Mouse (Mus musculus): ENCODE data around the gene Sln. TPM values are rescaled to one million over a fixed set of nuclear protein-coding genes. Genes with fewer than 3 reads are reported as not detected.

The Sln gene
- polyA plus RNA-seq (2015; fragmentation: Nextera tagmentation; extraction: Ambion mirVana) = 10.8 and 22.5 TPM in 2 replicates

DNA sequence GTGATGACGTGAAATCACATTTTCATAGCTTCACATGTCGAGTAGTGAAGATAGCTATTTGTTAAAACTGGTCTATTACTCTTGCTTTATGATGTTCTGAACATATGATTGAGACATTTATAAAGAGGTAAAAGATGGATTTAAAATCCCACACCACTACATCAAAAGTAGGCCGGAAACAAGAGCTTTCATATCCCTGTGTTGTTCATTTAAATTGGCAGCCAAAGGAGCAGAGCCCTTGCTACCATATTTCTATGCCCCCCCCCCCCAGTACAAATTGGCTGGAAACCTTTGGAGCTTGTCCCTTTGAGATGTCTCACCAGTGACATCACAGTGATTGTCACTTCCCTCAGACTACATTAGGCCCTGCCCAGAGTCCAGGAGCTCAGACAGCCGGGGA is at the start of gene Sln:
Gene Sln (plus strand): TSS at position 301 of the 400 bp plus-strand sequence.
- Histone ChIP-seq H3K9me3 (no peaks in the 10 kb centered on the region), H3K4me1 (no peaks in the 10 kb centered on the region), H3K36me3 (no peaks in the 10 kb centered on the region), H3K27ac (no peak within 1 kb of the TSS), H3K4me2 (no peak within 1 kb of the TSS), H3K27me3 (no peaks in the 10 kb centered on the region), H3K9ac (no peak within 1 kb of the TSS), H3K4me3 (no peak within 1 kb of the TSS)
- 80% methylated on average over 4 of the region's 4 CpGs for WGBS
- no peak for ATAC-seq (ENCODE audit: borderline replicate concordance, extremely low read depth, low FRiP score, low TSS enrichment)

DNA sequence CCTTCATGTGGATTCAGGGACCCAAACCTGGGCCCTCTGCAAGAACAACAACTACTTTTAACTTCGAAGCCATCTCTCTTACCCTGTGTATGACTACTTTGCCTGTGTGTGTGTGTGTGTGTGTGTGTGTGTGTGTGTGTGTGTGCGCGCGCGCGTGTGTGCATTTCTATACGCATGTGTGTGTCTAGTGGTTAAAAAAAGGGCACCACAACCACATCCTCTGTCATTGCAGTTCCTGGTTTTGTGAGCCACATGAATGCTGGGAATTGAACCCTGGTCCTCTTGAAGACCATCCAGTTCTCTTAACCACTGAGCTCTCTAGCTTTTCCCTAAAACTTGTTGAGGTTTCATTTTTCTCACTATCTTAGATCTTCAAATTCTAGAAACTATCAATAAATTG is 47.0 kb upstream of the Sln start:
- no peak overlapping the region for H3K27ac ChIP-seq
- no peaks in the 10 kb centered on the region for H3K4me1 ChIP-seq
- no peaks in the 10 kb centered on the region for H3K36me3 ChIP-seq
- no peak overlapping the region for H3K4me3 ChIP-seq
- H3K9me3 ChIP-seq = no peaks in the 10 kb centered on the region
- H3K27me3 ChIP-seq = no peaks in the 10 kb centered on the region
- 96% methylated on average over 7 of the region's 7 CpGs for WGBS
- ATAC-seq (ENCODE audit: borderline replicate concordance, extremely low read depth, low FRiP score, low TSS enrichment) = no peak
- H3K4me2 ChIP-seq = no peak overlapping the region
- H3K9ac ChIP-seq = no peak overlapping the region

DNA sequence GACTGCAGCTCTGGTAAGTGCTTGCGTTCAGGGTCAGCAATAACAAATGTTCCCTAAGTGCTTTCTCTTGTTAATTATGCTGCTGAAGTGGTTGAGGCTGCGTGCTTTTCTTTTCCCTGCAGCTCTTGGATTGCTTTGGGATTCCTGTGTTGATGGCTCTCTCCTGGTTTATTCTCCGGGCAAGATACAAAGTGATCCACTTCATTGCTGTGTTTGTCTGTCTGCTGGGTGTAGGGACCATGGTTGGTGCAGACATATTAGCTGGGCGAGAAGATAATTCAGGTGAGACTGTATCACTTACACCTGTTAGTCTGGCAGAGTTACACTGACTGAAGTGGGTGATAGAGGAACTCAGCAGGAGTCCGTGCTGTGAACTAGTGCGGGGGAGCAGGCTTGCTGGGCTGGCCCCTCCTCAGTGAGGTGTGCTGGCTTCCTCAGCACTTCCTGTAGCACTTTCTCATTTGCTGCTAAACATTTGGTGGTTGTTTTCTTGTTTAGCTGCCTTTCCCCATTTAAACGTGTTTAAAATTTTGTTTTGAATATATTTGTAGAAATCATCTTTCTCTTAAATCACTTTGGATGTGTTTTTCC is 43.4 kb upstream of the Sln start:
- no peaks in the 10 kb centered on the region for H3K36me3 ChIP-seq
- no peak overlapping the region for H3K9ac ChIP-seq
- no peaks in the 10 kb centered on the region for H3K9me3 ChIP-seq
- WGBS = 12% methylated on average over 7 of the region's 7 CpGs
- H3K27ac ChIP-seq = no peak overlapping the region
- H3K4me3 ChIP-seq = no peak overlapping the region
- no peaks in the 10 kb centered on the region for H3K27me3 ChIP-seq
- H3K4me2 ChIP-seq = no peak overlapping the region
- no peaks in the 10 kb centered on the region for H3K4me1 ChIP-seq
- ATAC-seq (ENCODE audit: borderline replicate concordance, extremely low read depth, low FRiP score, low TSS enrichment) = no peak

DNA sequence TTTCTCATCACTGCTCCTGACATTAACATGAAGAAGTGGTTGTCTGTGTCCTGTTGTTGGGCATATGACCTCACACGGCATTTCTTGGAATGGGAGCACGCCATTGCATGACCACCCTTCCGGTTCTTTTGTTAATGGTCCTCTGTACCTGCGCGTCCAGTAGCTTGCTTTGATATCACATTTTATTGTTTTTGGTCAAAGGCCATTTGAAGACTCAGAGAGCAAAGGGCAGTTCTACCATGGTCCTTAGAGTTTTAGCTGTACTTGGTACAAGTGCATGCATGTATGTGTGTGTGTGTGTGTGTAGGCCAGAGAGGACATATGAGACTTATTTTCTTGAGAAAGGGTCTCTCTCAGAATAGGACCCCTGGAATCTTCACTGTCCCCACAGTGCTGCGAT is 36.5 kb upstream of the Sln start:
- no peaks in the 10 kb centered on the region for H3K4me1 ChIP-seq
- H3K4me3 ChIP-seq = no peak overlapping the region
- H3K27ac ChIP-seq = no peak overlapping the region
- ATAC-seq (ENCODE audit: borderline replicate concordance, extremely low read depth, low FRiP score, low TSS enrichment) = no peak
- H3K9me3 ChIP-seq = no peaks in the 10 kb centered on the region
- 95% methylated on average over 6 of the region's 6 CpGs for WGBS
- no peaks in the 10 kb centered on the region for H3K36me3 ChIP-seq
- H3K9ac ChIP-seq = no peak overlapping the region
- H3K4me2 ChIP-seq = no peak overlapping the region
- H3K27me3 ChIP-seq = no peaks in the 10 kb centered on the region

DNA sequence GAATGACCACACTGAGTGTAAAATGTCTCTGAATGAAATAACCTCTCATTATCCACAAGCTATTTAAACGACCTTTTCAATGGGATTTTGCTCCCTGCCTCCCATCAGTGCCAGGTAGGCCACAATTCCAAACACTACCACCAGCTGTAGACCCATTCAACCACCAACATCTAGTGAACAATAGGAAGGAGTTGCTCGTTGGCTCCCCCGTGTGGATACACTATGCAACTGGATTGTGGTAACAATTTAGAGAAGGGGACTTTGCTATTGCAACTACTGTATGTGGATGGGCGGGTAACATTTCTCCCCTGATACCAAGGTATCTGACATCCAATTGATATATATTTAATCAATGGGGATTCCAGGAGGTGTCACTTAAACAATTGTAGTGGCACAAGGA is 31.2 kb upstream of the Sln start:
- 28% methylated on average over 4 of the region's 4 CpGs for WGBS
- H3K9me3 ChIP-seq = no peaks in the 10 kb centered on the region
- no peaks in the 10 kb centered on the region for H3K4me1 ChIP-seq
- no peak overlapping the region for H3K4me3 ChIP-seq
- no peaks in the 10 kb centered on the region for H3K27me3 ChIP-seq
- H3K27ac ChIP-seq = no peak overlapping the region
- no peak overlapping the region for H3K9ac ChIP-seq
- ATAC-seq (ENCODE audit: borderline replicate concordance, extremely low read depth, low FRiP score, low TSS enrichment) = no peak
- H3K4me2 ChIP-seq = no peak overlapping the region
- H3K36me3 ChIP-seq = no peaks in the 10 kb centered on the region

DNA sequence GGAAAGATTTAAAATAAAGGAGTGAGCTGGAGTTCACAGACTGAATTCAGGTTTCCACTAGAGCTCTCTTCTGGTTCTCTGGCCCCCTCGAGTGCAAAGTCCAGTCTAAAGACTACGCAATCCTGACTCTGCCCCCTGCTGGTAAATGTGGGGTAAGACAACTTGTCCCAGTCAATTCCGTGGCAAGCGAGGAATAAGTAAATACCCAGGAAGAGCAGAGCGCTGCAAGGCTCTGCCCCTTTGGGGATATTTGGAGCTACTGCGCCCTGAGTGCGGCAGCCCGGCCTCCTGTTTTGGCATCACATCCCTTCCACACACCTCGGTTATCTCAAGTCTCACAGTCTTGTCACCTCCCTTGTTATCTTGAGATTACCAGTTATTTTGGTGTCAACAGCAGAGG is 24.6 kb upstream of the Sln start:
- Histone ChIP-seq H3K4me2 (no peak overlapping the region), H3K4me3 (no peak overlapping the region)
- no peak for ATAC-seq (ENCODE audit: borderline replicate concordance, extremely low read depth, low FRiP score, low TSS enrichment)

DNA sequence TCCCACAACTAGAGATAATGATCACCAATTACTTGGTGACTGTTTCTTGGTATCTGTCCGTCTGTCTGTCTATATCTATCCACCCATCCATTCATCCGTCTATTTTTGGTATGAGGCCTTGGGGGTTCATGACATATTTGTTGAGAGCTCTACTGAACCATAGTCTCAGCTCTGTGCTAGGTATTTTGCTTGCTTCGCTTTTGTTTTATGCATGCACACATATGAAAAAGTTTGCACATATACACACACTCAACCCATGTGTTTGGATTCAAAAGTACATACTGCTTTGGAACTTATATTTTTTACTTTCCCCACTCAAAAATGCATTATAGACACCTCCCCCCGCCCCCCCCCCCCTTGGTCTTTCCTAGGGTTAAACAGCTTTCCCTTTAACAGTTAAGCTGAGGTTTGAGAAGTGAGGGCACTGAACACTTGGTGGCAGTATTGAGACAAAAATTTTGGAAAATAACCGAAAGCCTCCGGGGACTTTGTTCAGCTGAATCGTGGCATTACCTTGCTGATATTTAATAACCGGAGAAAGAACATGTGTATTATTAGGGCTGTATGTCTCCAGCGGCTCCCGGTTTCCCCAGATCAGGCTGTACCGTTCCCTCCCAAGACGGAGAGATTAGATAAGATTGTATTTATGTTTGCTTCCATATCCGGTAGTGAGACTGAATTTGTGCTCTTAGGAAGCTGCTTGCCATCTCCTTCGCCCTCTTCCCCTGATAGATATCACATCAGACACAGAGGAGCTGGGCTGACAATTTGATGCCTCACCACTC is 20.7 kb upstream of the Sln start:
- H3K36me3 ChIP-seq = no peaks in the 10 kb centered on the region
- H3K27me3 ChIP-seq = no peaks in the 10 kb centered on the region; the same call in 1 of the 2 replicates
- H3K9me3 ChIP-seq = no peaks in the 10 kb centered on the region
- 15% methylated on average over 14 of the region's 14 CpGs for WGBS
- H3K27ac ChIP-seq = no peak overlapping the region
- peak overlapping the region; percentile 38 for H3K9ac ChIP-seq
- H3K4me3 ChIP-seq = peak overlapping the region; percentile 43
- ATAC-seq (ENCODE audit: borderline replicate concordance, extremely low read depth, low FRiP score, low TSS enrichment) = peak; percentile 31; the same call in 1 of the 2 replicates
- H3K4me1 ChIP-seq = peaks cover 5% of the 10 kb centered on the region
- peak overlapping the region; percentile 66 for H3K4me2 ChIP-seq

More for the DNA sequence above, 24.6 kb upstream of the Sln start:
- Histone ChIP-seq H3K4me1 (peaks cover 5% of the 10 kb centered on the region), H3K9ac (no peak overlapping the region), H3K9me3 (no peaks in the 10 kb centered on the region), H3K27me3 (no peaks in the 10 kb centered on the region; the same call in 1 of the 2 replicates), H3K36me3 (no peaks in the 10 kb centered on the region), H3K27ac (no peak overlapping the region)
- 6% methylated on average over 9 of the region's 9 CpGs for WGBS

DNA sequence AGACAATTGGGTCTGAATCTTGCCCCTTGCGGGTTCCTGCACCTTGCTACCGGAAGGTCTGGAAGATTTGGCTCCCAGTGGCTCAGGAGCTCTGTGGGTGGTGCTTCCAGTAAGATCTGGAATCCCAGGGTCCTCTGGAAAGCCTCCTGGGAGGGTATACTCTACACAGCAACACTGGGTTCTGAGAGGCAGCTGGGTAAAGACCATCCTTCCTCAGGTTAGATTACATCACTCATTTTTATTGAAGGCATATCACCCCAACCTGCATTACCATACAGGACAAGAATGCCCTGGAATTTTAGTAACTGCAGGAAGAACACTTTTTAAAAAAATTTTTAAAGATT is 20.1 kb upstream of the Sln start:
- H3K27ac ChIP-seq = no peak overlapping the region
- peaks cover 5% of the 10 kb centered on the region for H3K4me1 ChIP-seq
- H3K27me3 ChIP-seq = no peaks in the 10 kb centered on the region; the same call in 1 of the 2 replicates
- WGBS = 11% methylated on average over 2 of the region's 2 CpGs
- H3K36me3 ChIP-seq = no peaks in the 10 kb centered on the region
- H3K9ac ChIP-seq = peak overlapping the region; percentile 38
- ATAC-seq (ENCODE audit: borderline replicate concordance, extremely low read depth, low FRiP score, low TSS enrichment) = no peak
- peak overlapping the region; percentile 66 for H3K4me2 ChIP-seq
- peak overlapping the region; percentile 43 for H3K4me3 ChIP-seq
- no peaks in the 10 kb centered on the region for H3K9me3 ChIP-seq

DNA sequence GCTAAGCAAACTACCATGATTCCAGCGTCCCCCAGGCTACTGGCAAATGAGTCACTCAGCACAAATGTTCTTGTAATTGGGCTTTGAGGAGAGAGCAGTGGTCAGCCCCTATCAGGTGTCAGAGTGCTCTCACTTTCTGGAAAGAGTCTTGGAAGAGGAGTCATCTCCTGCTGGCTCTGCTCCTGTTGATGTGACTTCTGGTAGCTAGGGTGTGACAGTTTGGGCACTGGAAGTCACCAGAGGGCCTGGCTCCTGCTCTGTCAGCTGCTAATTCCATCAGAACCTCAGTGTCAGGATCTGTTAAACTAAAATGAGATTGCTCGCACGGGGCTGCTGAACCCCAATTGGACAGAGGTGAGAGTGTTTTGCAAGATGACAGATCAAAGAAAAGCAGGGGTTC is 14.9 kb upstream of the Sln start:
- no peaks in the 10 kb centered on the region for H3K36me3 ChIP-seq
- no peaks in the 10 kb centered on the region for H3K27me3 ChIP-seq
- H3K4me1 ChIP-seq = no peaks in the 10 kb centered on the region
- ATAC-seq (ENCODE audit: borderline replicate concordance, extremely low read depth, low FRiP score, low TSS enrichment) = no peak
- no peaks in the 10 kb centered on the region for H3K9me3 ChIP-seq
- no peak overlapping the region for H3K27ac ChIP-seq
- H3K9ac ChIP-seq = no peak overlapping the region
- no peak overlapping the region for H3K4me3 ChIP-seq
- no peak overlapping the region for H3K4me2 ChIP-seq
- 28% methylated on average over 3 of the region's 3 CpGs for WGBS

DNA sequence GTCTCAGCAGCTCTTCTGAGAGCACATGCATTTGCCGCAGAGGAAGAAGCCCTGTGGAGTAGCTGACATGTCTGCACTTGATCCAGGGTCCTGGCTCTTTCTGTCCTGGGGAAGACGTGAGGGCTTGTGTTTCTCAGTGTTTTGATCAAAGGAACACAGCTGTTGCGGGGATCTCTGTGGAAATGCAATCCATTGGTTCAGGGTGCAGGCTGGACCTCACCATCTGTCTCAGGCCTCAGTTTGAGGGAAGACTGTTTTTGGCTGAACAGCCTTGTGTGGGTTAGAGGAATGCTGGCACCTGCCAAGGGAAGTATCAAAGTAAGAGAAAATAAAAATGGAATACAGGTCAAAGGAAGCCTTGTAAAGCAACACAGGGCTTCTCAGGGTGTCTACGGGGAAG is 14.0 kb upstream of the Sln start:
- no peaks in the 10 kb centered on the region for H3K27me3 ChIP-seq
- H3K4me3 ChIP-seq = no peak overlapping the region
- H3K36me3 ChIP-seq = no peaks in the 10 kb centered on the region
- no peaks in the 10 kb centered on the region for H3K4me1 ChIP-seq
- ATAC-seq (ENCODE audit: borderline replicate concordance, extremely low read depth, low FRiP score, low TSS enrichment) = no peak
- H3K9ac ChIP-seq = no peak overlapping the region
- no peak overlapping the region for H3K4me2 ChIP-seq
- H3K9me3 ChIP-seq = no peaks in the 10 kb centered on the region
- H3K27ac ChIP-seq = no peak overlapping the region
- 61% methylated on average over 4 of the region's 4 CpGs for WGBS

DNA sequence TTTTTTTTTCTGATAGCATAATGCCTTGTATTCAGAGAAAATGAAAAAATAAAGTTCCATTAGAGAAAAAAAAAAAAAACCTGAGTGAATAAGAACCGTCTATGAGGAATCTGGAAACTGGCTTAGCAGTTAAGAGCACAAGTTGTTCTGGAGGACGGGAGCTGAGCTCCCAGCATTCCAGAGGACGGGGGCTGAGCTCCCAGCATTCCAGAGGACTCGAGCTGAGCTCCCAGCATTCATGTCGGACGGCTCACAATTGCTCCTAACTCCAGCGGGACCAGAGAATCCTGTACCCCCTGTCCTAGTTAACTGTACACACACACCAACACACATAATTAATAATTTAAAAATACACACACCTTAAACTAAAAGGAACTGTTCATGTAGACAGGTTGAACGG is 11.1 kb upstream of the Sln start:
- Histone ChIP-seq H3K27ac (no peak overlapping the region), H3K27me3 (no peaks in the 10 kb centered on the region), H3K9me3 (no peaks in the 10 kb centered on the region), H3K4me3 (no peak overlapping the region), H3K36me3 (no peaks in the 10 kb centered on the region), H3K4me2 (no peak overlapping the region), H3K9ac (no peak overlapping the region), H3K4me1 (no peaks in the 10 kb centered on the region)
- ATAC-seq (ENCODE audit: borderline replicate concordance, extremely low read depth, low FRiP score, low TSS enrichment) = no peak
- WGBS = 59% methylated on average over 8 of the region's 8 CpGs

DNA sequence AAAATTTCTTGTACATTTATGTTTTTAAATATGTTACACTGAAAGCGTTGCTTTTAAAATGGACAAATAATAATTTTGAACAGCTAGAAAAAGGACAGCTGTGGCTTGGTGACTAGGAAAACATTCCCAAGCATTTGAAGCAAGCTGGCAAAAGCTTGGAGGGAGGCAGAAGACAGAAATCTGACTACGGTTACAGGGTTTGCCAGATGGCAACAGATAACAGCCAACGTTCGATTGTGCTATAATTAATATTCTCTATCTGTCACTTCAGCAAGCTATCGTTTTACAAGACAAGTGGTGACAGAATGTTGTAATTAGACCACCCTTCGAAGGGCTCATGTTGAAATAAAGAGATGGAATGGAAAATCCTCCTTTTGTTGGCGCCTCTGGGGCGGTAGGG is 1.4 kb upstream of the Sln start:
- Histone ChIP-seq H3K9me3 (no peaks in the 10 kb centered on the region), H3K36me3 (no peaks in the 10 kb centered on the region), H3K4me2 (no peak overlapping the region), H3K27me3 (no peaks in the 10 kb centered on the region), H3K27ac (no peak overlapping the region), H3K4me3 (no peak overlapping the region), H3K9ac (no peak overlapping the region), H3K4me1 (no peaks in the 10 kb centered on the region)
- 68% methylated on average over 8 of the region's 8 CpGs for WGBS
- no peak for ATAC-seq (ENCODE audit: borderline replicate concordance, extremely low read depth, low FRiP score, low TSS enrichment)

Data from lung, embryonic 15.5 days (tissue).